Mouse (Mus musculus) erythroblast, adult 5-6 weeks (primary cell): ENCODE results near the gene Sigmar1. TPM values are rescaled to one million over a fixed set of nuclear protein-coding genes. Genes with fewer than 3 reads are reported as not detected.
"Not testable (repeated sequence)": the region's sequence is repeated elsewhere in the genome, so short reads cannot be mapped to it uniquely, and the experiment has no call there.

Source experiments
- ATAC-seq: replicated peaks from 2 replicates; pipeline ENCODE4 v1.8.0; 2016; ENCODE audit warnings: moderate number of reproducible peaks, mild to moderate bottlenecking, moderate TSS enrichment, inconsistent platforms; ENCODE audit not compliant: poor library complexity, low FRiP score, severe bottlenecking
- total RNA-seq, 2 experiments: library from RNA; stranded (forward) in 1 of 2; stranded (reverse) in 1 of 2; fragments of 150-400 nt in 1 of 2; fragments of 200-764, 138-1000 nt in 1 of 2; gene quantifications; 2 replicates each; pipeline versions ENCODE4 v1.2.3 to v1.2.4; 2015 to 2017; ENCODE audit warnings: low replicate concordance in 2 of 2

Sigmar1 gene
- total RNA-seq, 2 experiments from 2014 or later: 1.7 to 7.2 TPM

- not testable (repeated sequence) for ATAC-seq
These were observed 67.4 kb downstream of the Sigmar1 start for GRCm38 (mm10) chr4:41688562-41688961.

Other genes starting within 250 kb of the Sigmar1 start
- not detected in 2 replicates for gene 1110017D15Rik, start 238.8 kb downstream of the Sigmar1 start, total RNA-seq (2015; ENCODE audit: low replicate concordance)
- gene 1110017D15Rik, start 238.8 kb downstream of the Sigmar1 start, total RNA-seq (2017; ENCODE audit: low replicate concordance): not detected in 2 replicates
- 1.5 TPM in 2 replicates for gene Fam219a, start 186.6 kb downstream of the Sigmar1 start, total RNA-seq (2015; ENCODE audit: low replicate concordance)
- 0.26 and 1.3 TPM in 2 replicates for gene Fam219a, start 186.6 kb downstream of the Sigmar1 start, total RNA-seq (2017; ENCODE audit: low replicate concordance)
- not detected in 2 replicates for gene Dnaic1, start 186.4 kb downstream of the Sigmar1 start, total RNA-seq (2015; ENCODE audit: low replicate concordance)
- gene Dnaic1, start 186.4 kb downstream of the Sigmar1 start, total RNA-seq (2017; ENCODE audit: low replicate concordance): not detected in 2 replicates
- not detected in 2 replicates for gene Enho, start 115.8 kb downstream of the Sigmar1 start, total RNA-seq (2015; ENCODE audit: low replicate concordance)
- gene Enho, start 115.8 kb downstream of the Sigmar1 start, total RNA-seq (2017; ENCODE audit: low replicate concordance): not detected in 2 replicates
- gene Cntfr, start 59.1 kb downstream of the Sigmar1 start, total RNA-seq (2015; ENCODE audit: low replicate concordance): not detected in 2 replicates
- not detected in 2 replicates for gene Cntfr, start 59.1 kb downstream of the Sigmar1 start, total RNA-seq (2017; ENCODE audit: low replicate concordance)
- 4.6 and 7.5 TPM in 2 replicates for gene Il11ra1, start 56.2 kb downstream of the Sigmar1 start, total RNA-seq (2015; ENCODE audit: low replicate concordance)
- 8.2 and 18.1 TPM in 2 replicates for gene Il11ra1, start 56.2 kb downstream of the Sigmar1 start, total RNA-seq (2017; ENCODE audit: low replicate concordance)
- 6.3 and 9.6 TPM in 2 replicates for gene Rpp25l, start 42.6 kb downstream of the Sigmar1 start, total RNA-seq (2015; ENCODE audit: low replicate concordance)
- gene Rpp25l, start 42.6 kb downstream of the Sigmar1 start, total RNA-seq (2017; ENCODE audit: low replicate concordance): 2.5 and 4.7 TPM in 2 replicates
- 22.8 and 26.7 TPM in 2 replicates for gene Dctn3, start 33.0 kb downstream of the Sigmar1 start, total RNA-seq (2015; ENCODE audit: low replicate concordance)
- 30.0 and 37.1 TPM in 2 replicates for gene Dctn3, start 33.0 kb downstream of the Sigmar1 start, total RNA-seq (2017; ENCODE audit: low replicate concordance)
- gene Arid3c, start 25.0 kb downstream of the Sigmar1 start, total RNA-seq (2015; ENCODE audit: low replicate concordance): not detected in 2 replicates
- not detected in 2 replicates for gene Arid3c, start 25.0 kb downstream of the Sigmar1 start, total RNA-seq (2017; ENCODE audit: low replicate concordance)
- gene Galt, start 929 bp downstream of the Sigmar1 start, total RNA-seq (2015; ENCODE audit: low replicate concordance): 4.0 and 5.0 TPM in 2 replicates
- gene Galt, start 929 bp downstream of the Sigmar1 start, total RNA-seq (2017; ENCODE audit: low replicate concordance): 1.3 and 2.1 TPM in 2 replicates
- 4.2 TPM in 1 of 2 replicates, not detected in the other for gene Ccl27a, start 18.1 kb upstream of the Sigmar1 start, total RNA-seq (2015; ENCODE audit: low replicate concordance)
- 3.2 and 3.9 TPM in 2 replicates for gene Ccl27a, start 18.1 kb upstream of the Sigmar1 start, total RNA-seq (2017; ENCODE audit: low replicate concordance)
- gene Gm21541, start 147.5 kb upstream of the Sigmar1 start, total RNA-seq (2015; ENCODE audit: low replicate concordance): not detected in 2 replicates
- not detected in 2 replicates for gene Gm21541, start 147.5 kb upstream of the Sigmar1 start, total RNA-seq (2017; ENCODE audit: low replicate concordance)
- 1.5 TPM in 1 of 2 replicates, not detected in the other for gene Gm20878, start 185.4 kb upstream of the Sigmar1 start, total RNA-seq (2015; ENCODE audit: low replicate concordance)
- not detected in 2 replicates for gene Gm20878, start 185.4 kb upstream of the Sigmar1 start, total RNA-seq (2017; ENCODE audit: low replicate concordance)
- gene Fam205a4, start 209.9 kb upstream of the Sigmar1 start, total RNA-seq (2015; ENCODE audit: low replicate concordance): 0.38 TPM in 1 of 2 replicates, not detected in the other
- gene Fam205a4, start 209.9 kb upstream of the Sigmar1 start, total RNA-seq (2017; ENCODE audit: low replicate concordance): not detected in 2 replicates